In the genomic region with DNA sequence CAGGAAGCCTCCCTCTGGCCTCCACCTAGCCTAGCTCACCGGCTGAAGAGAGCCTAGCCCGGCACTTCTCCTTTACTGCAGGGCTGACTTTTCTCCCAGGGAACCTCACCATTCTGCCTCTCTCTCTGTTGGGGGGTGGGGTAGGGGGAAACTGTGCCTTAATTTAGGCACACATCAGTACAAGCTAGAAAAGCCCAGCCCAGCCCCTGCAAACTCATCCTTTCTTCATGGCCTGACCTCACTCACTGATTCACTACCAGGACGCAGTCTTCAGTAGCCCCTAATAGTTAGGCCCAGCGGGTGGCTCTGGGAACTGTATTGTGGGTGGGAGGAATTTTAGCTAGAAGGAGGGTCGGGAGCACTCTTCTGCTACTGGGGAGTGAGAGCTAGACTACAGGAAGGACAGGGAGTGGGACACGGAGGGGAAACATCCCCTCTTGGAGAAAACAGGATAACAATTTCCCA, we compare ENCODE assay signal across 7 mouse cellular contexts. TPM values are rescaled to one million over a fixed set of nuclear protein-coding genes. Genes with fewer than 3 reads are reported as not detected.
A peak's percentile ranks its signal among the peaks of the same experiment; 100 is the strongest.
DNase-seq lines count a peak whose midpoint lies in the region; ATAC-seq and TF ChIP-seq lines count a peak whose summit lies in the region.

No protein-coding gene starts in this region.

- H3K9me3 ChIP-seq in forebrain, embryonic 16.5 days (ENCODE audit: control insufficient read depth, low read length), result no peaks in the 10 kb centered on the region
- H3K9me3 ChIP-seq in liver, embryonic 14.5 days (ENCODE audit: control insufficient read depth, low read length), result no peaks in the 10 kb centered on the region

- TF ChIP-seq EP300 in liver, embryonic 14.5 days (IDR thresholded peaks at IDR 0.05; ENCODE audit: low read depth), result no peak

- WGBS in spleen, adult 2 months, result 21% methylated on average over 6 of the region's 6 CpGs
- WGBS in forebrain, embryonic 16.5 days, result 7% methylated on average over 6 of the region's 6 CpGs
- WGBS in liver, embryonic 14.5 days (ENCODE audit: insufficient replicate concordance), result 31% methylated on average over 6 of the region's 6 CpGs

- peaks cover 78% of the 10 kb centered on the region for H3K4me1 ChIP-seq in spleen, adult 2 months (ENCODE audit: control insufficient read depth, insufficient read depth, insufficient read length)
- H3K4me1 ChIP-seq in forebrain, embryonic 16.5 days (replicated peaks; ENCODE audit: control insufficient read depth, insufficient read depth, low read length), result peaks cover 84% of the 10 kb centered on the region
- peaks cover 48 to 56% of the 10 kb centered on the region in 2 experiments for H3K4me1 ChIP-seq in liver, embryonic 14.5 days (replicated peaks; ENCODE audit: control insufficient read depth in 2 of 2, insufficient read depth in 2 of 2, low read length in 1 of 2)

- peak overlapping the region; percentile 22; the same call in 1 of the 2 replicates for H3K4me3 ChIP-seq in spleen, adult 2 months (ENCODE audit: extremely low read depth, insufficient read depth, insufficient read length)
- no peak overlapping the region for H3K4me3 ChIP-seq in forebrain, embryonic 16.5 days (replicated peaks; ENCODE audit: low read length)
- H3K4me3 ChIP-seq in liver, embryonic 14.5 days (ENCODE audit: insufficient read depth in 1 of 2, low read depth in 2 of 2, low read length in 2 of 2), result no peak overlapping the region

- DNase-seq in spleen, adult 2 months (ENCODE audit: low read depth in 1 of 2, low spot score in 2 of 2), result no peak
- no peak for DNase-seq in spleen, postnatal 10 days (ENCODE audit: low spot score in 2 of 2)
- no peak for DNase-seq in liver, embryonic 14.5 days (ENCODE audit: low read depth in 3 of 3, low spot score in 3 of 3)
- DNase-seq in left cerebral cortex, adult 9 months (ENCODE audit: low spot score in 2 of 2), result no peak
- no peak for DNase-seq in c-Kit-positive CD71-positive TER-119-positive erythroid progenitor cells, embryonic 14.5 days (ENCODE audit: low spot score)

- H3K4me2 ChIP-seq in forebrain, embryonic 16.5 days (ENCODE audit: low read length), result peak overlapping the region; percentile 27; the same call in 1 of the 2 replicates
- peak overlapping the region; percentile 29 for H3K4me2 ChIP-seq in liver, embryonic 14.5 days (ENCODE audit: low read depth)

- peaks cover 1% of the 10 kb centered on the region; the same call in 1 of the 2 replicates for H3K36me3 ChIP-seq in spleen, adult 2 months (ENCODE audit: control insufficient read depth, insufficient read depth, low read length)
- no peaks in the 10 kb centered on the region for H3K36me3 ChIP-seq in forebrain, embryonic 16.5 days (ENCODE audit: control insufficient read depth, insufficient read depth)
- H3K36me3 ChIP-seq in liver, embryonic 14.5 days (replicated peaks; ENCODE audit: control insufficient read depth, insufficient read depth, low read depth), result no peaks in the 10 kb centered on the region

- no peak for TF ChIP-seq CTCF in spleen, adult 2 months (IDR thresholded peaks at IDR 0.05; ENCODE audit: extremely low read depth, insufficient read depth, insufficient read length, insufficient replicate concordance)
- no peak for TF ChIP-seq CTCF in liver, embryonic 14.5 days (IDR thresholded peaks at IDR 0.05; ENCODE audit: low read depth)

- peak overlapping the region; percentile 98 for H3K27ac ChIP-seq in spleen, adult 2 months (ENCODE audit: insufficient read depth, low read length)
- peak overlapping the region; percentile 88 for H3K27ac ChIP-seq in forebrain, embryonic 16.5 days (ENCODE audit: low read length)
- H3K27ac ChIP-seq in liver, embryonic 14.5 days, result no peak overlapping the region

- H3K27me3 ChIP-seq in spleen, adult 2 months (ENCODE audit: control insufficient read depth, insufficient read depth, low read length), result no peaks in the 10 kb centered on the region
- H3K27me3 ChIP-seq in forebrain, embryonic 16.5 days (replicated peaks; ENCODE audit: control insufficient read depth, insufficient read depth, low read length), result no peaks in the 10 kb centered on the region
- no peaks in the 10 kb centered on the region for H3K27me3 ChIP-seq in liver, embryonic 14.5 days (ENCODE audit: control insufficient read depth, insufficient read depth, low read length)

- no peak for ATAC-seq in forebrain, embryonic 16.5 days
- no peak for ATAC-seq in liver, embryonic 14.5 days (ENCODE audit: insufficient read depth)
- no peak for ATAC-seq in inflammation-experienced regulatory T-cells, adult 6 months

- TF ChIP-seq POLR2A in spleen, adult 2 months (IDR thresholded peaks at IDR 0.05; ENCODE audit: low read depth, low read length), result no peak

- peak overlapping the region; percentile 39 for H3K9ac ChIP-seq in forebrain, embryonic 16.5 days (replicated peaks; ENCODE audit: low read depth, low read length)
- no peak overlapping the region; the same call in 1 of the 2 replicates for H3K9ac ChIP-seq in liver, embryonic 14.5 days (replicated peaks)

RNA-seq across cellular contexts. Expression of gene Mef2d, which starts 7.4 kb away (rescaled TPM):
- 119 and 142 TPM in 2 replicates for polyA plus RNA-seq in spleen, adult 2 months (2012; rRNA removed)
- 25.1 and 28.3 TPM in 2 replicates for polyA plus RNA-seq in forebrain, embryonic 16.5 days (2015; fragmentation: Nextera tagmentation; extraction: Ambion mirVana)
- 10.3 and 11.1 TPM in 2 replicates for polyA plus RNA-seq in liver, embryonic 14.5 days (2012; rRNA removed)
- polyA plus RNA-seq in liver, embryonic 14.5 days (2014; fragmentation: Nextera tagmentation; extraction: Ambion mirVana), result 6.4 and 7.5 TPM in 2 replicates
- polyA plus RNA-seq in inflammation-experienced regulatory T-cells, adult 6 months (2017; shearing (Covaris generic)), result 10 to 100 TPM; 16.6 to 32.0 (median 27.7) TPM
